Comparison of ENCODE assay signal across 12 mouse cellular contexts in genomic region chr3:142043463-142043862, GRCm38 (mm10).
DNase-seq lines count a peak whose midpoint lies in the region; ATAC-seq and TF ChIP-seq lines count a peak whose summit lies in the region.
"Had no signal": no experiment of that assay in that cellular context is flagged by ENCODE, and none has a peak within 500 bp of the region (broad histone marks: within the 10 kb centered on the region; RNA-seq: fewer than 3 reads in every experiment).

No protein-coding gene starts in this region.

- no peak overlapping the region for H3K9ac ChIP-seq in embryonic facial prominence, embryonic 11.5 days (replicated peaks; ENCODE audit: low read length)
- H3K9ac ChIP-seq: limb, embryonic 15.5 days had no signal

- no peaks in the 10 kb centered on the region for H3K27me3 ChIP-seq in embryonic facial prominence, embryonic 11.5 days (ENCODE audit: control insufficient read depth, insufficient read depth, low read length)
- no peaks in the 10 kb centered on the region for H3K27me3 ChIP-seq in embryonic facial prominence, embryonic 10.5 days (replicated peaks; ENCODE audit: low read depth, poor library complexity, severe bottlenecking)
- H3K27me3 ChIP-seq in E14TG2a.4 (ENCODE audit: insufficient read depth, low read length), result no peaks in the 10 kb centered on the region
- H3K27me3 ChIP-seq: limb, embryonic 15.5 days had no signal

- no peaks in the 10 kb centered on the region for H3K36me3 ChIP-seq in embryonic facial prominence, embryonic 11.5 days (replicated peaks; ENCODE audit: control insufficient read depth, insufficient read depth, low read depth, low read length)
- H3K36me3 ChIP-seq in embryonic facial prominence, embryonic 10.5 days (replicated peaks), result no peaks in the 10 kb centered on the region
- no peaks in the 10 kb centered on the region for H3K36me3 ChIP-seq in E14TG2a.4 (ENCODE audit: insufficient read depth, low read length)
- H3K36me3 ChIP-seq: limb, embryonic 15.5 days had no signal

- peak; percentile 59 for DNase-seq in embryonic facial prominence, embryonic 11.5 days (ENCODE audit: low spot score)
- no peak for DNase-seq in embryonic facial prominence, embryonic 10.5 days (ENCODE audit: low spot score)
- DNase-seq in left cerebral cortex, adult 2 months (ENCODE audit: extremely low spot score in 1 of 2, low spot score in 2 of 2), result no peak
- no peak for DNase-seq in left cerebral cortex, postnatal 10 days (ENCODE audit: extremely low spot score in 1 of 2, low spot score in 2 of 2)
- no peak for DNase-seq in adrenal gland, postnatal 10 days
- no peak for DNase-seq in left cerebral cortex, adult 9 months (ENCODE audit: low spot score in 2 of 2)
- DNase-seq: gastrocnemius, postnatal 10 days; kidney, postnatal 36 days; right cerebral cortex, adult 18-20 months had no signal

- 44% methylated on average over 2 of the region's 2 CpGs for WGBS in embryonic facial prominence, embryonic 11.5 days
- WGBS in embryonic facial prominence, embryonic 10.5 days, result 43% methylated on average over 2 of the region's 2 CpGs

- no peak overlapping the region for H3K27ac ChIP-seq in embryonic facial prominence, embryonic 11.5 days (replicated peaks; ENCODE audit: low read depth, low read length)
- H3K27ac ChIP-seq in embryonic facial prominence, embryonic 10.5 days (replicated peaks), result no peak overlapping the region
- H3K27ac ChIP-seq in left cerebral cortex, adult 2 months, result no peak overlapping the region
- H3K27ac ChIP-seq: limb, embryonic 15.5 days had no signal

- intact Hi-C loops in left cerebral cortex, adult 2 months (cut with DNase I), result loop anchor here (5.0 kb wide), 2 partner anchors 156 to 234 kb away; no protein-coding TSS in a partner anchor
- intact Hi-C loops in left cerebral cortex, postnatal 10 days (cut with DNase I), result no loop called here

- ATAC-seq in embryonic facial prominence, embryonic 11.5 days (replicated peaks; ENCODE audit: insufficient number of reproducible peaks, low FRiP score, low TSS enrichment, low read depth), result no peak
- peak; percentile 69; the same call in 1 of the 2 replicates for ATAC-seq in common myeloid progenitor, adult 5-6 weeks (replicated peaks; ENCODE audit: low read depth, poor library complexity, severe bottlenecking)

- no peaks in the 10 kb centered on the region for H3K9me3 ChIP-seq in embryonic facial prominence, embryonic 11.5 days (replicated peaks; ENCODE audit: control insufficient read depth, low read length)
- no peaks in the 10 kb centered on the region for H3K9me3 ChIP-seq in embryonic facial prominence, embryonic 10.5 days
- H3K9me3 ChIP-seq in E14TG2a.4 (ENCODE audit: low read length), result peaks cover 8% of the 10 kb centered on the region; the same call in 1 of the 2 replicates
- H3K9me3 ChIP-seq: limb, embryonic 15.5 days had no signal

- H3K4me1 ChIP-seq in embryonic facial prominence, embryonic 11.5 days (ENCODE audit: control insufficient read depth, insufficient read depth, low read length), result no peaks in the 10 kb centered on the region
- H3K4me1 ChIP-seq in embryonic facial prominence, embryonic 10.5 days, result no peaks in the 10 kb centered on the region
- H3K4me1 ChIP-seq in E14TG2a.4 (replicated peaks; ENCODE audit: low read depth, low read length), result no peaks in the 10 kb centered on the region

- TF ChIP-seq CTCF in left cerebral cortex, adult 2 months (IDR thresholded peaks at IDR 0.05), result peak; percentile 75
- peak; percentile 76 for TF ChIP-seq CTCF in E14TG2a.4 (conservative IDR thresholded peaks at IDR 0.05; ENCODE audit: low read length)

- no peak overlapping the region for H3K4me2 ChIP-seq in embryonic facial prominence, embryonic 11.5 days (ENCODE audit: low read depth, low read length)
- H3K4me2 ChIP-seq: limb, embryonic 15.5 days had no signal

- no peak overlapping the region for H3K4me3 ChIP-seq in embryonic facial prominence, embryonic 11.5 days (ENCODE audit: low read depth, low read length)
- H3K4me3 ChIP-seq in embryonic facial prominence, embryonic 10.5 days, result no peak overlapping the region
- H3K4me3 ChIP-seq in left cerebral cortex, adult 2 months, result no peak overlapping the region
- H3K4me3 ChIP-seq in E14TG2a.4 (replicated peaks; ENCODE audit: low read length), result no peak overlapping the region
- H3K4me3 ChIP-seq: limb, embryonic 15.5 days had no signal
